10 mouse cellular contexts compared by ENCODE assay signal in the genomic region with DNA sequence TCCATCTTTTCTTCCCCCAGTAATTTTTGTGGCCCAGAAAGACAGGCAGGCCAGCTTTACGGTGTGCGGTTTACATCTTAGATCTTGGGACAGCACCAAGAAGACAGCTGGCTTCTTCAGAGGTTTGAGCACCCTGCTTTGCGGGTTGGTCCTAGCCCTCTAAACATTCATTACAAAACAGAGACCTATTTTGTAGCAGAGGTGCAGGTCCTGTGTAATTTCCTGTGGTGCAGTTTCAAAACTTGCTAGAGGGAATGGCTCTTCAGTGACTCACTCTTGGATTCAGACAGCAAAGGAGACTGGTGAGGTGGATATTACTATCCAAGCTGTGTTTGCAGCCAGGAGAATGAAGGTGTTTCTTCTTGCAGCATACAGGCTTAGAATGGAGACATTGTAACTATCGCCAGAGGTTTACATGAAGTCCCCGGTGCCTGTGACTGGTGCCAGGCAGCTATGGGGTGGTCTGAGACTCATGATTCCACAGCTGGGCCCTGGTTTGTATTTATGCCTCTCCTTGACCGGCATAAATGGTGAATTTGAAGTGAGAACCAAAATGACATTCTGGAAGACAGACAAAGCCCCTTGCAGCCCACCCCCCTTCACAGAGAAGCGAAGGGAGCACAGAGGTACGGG. TPM values are rescaled to one million over a fixed set of nuclear protein-coding genes. Genes with fewer than 3 reads are reported as not detected.
DNase-seq lines count a peak whose midpoint lies in the region; TF ChIP-seq lines count a peak whose summit lies in the region.
"Had no signal": no experiment of that assay in that cellular context is flagged by ENCODE, and none has a peak within 500 bp of the region (broad histone marks: within the 10 kb centered on the region; RNA-seq: fewer than 3 reads in every experiment).

No protein-coding gene starts in this region.

- no peaks in the 10 kb centered on the region for H3K9me3 ChIP-seq in limb, embryonic 10.5 days (replicated peaks)
- H3K9me3 ChIP-seq: midbrain, embryonic 15.5 days had no signal

- TF ChIP-seq CTCF in thymus, adult 2 months (IDR thresholded peaks at IDR 0.05; ENCODE audit: borderline replicate concordance, control insufficient read depth, extremely low read depth, insufficient read depth, low read length, poor library complexity), result no peak

- H3K27me3 ChIP-seq in thymus, adult 2 months (ENCODE audit: control insufficient read depth, insufficient read depth, low read length), result no peaks in the 10 kb centered on the region
- no peaks in the 10 kb centered on the region for H3K27me3 ChIP-seq in limb, embryonic 10.5 days (ENCODE audit: low read depth, poor library complexity, severe bottlenecking)

- no peaks in the 10 kb centered on the region for H3K36me3 ChIP-seq in thymus, adult 2 months (ENCODE audit: control insufficient read depth, insufficient read depth, low read length)
- no peaks in the 10 kb centered on the region for H3K36me3 ChIP-seq in limb, embryonic 10.5 days
- H3K36me3 ChIP-seq: midbrain, embryonic 15.5 days had no signal

- DNase-seq in adrenal gland, adult 2 months, result peak; percentile 41
- DNase-seq in adrenal gland, postnatal 4 days (ENCODE audit: low spot score in 2 of 2), result no peak
- no peak for DNase-seq in thymus, adult 2 months
- no peak for DNase-seq in thymus, postnatal 10 days (ENCODE audit: low spot score in 2 of 2)
- no peak for DNase-seq in limb, embryonic 10.5 days (ENCODE audit: low spot score)
- DNase-seq in thymus, postnatal 25 days, result peak; percentile 48
- DNase-seq in left cerebral cortex, adult 8-10 months (ENCODE audit: low spot score in 2 of 2), result no peak
- no peak for DNase-seq in embryo, embryonic 9.5 days (ENCODE audit: extremely low spot score)
- DNase-seq: right cerebral cortex, adult 18-20 months had no signal

- peaks cover 24% of the 10 kb centered on the region for H3K4me1 ChIP-seq in thymus, adult 2 months (replicated peaks; ENCODE audit: control insufficient read depth, insufficient read depth, low read length)
- peaks cover 50% of the 10 kb centered on the region for H3K4me1 ChIP-seq in limb, embryonic 10.5 days

- peak overlapping the region; percentile 79 for H3K27ac ChIP-seq in thymus, adult 2 months (ENCODE audit: control insufficient read depth, insufficient read depth, low read length)
- H3K27ac ChIP-seq in limb, embryonic 10.5 days, result peak overlapping the region; percentile 72
- H3K27ac ChIP-seq: midbrain, embryonic 15.5 days had no signal

- whole genome bisulfite sequencing in thymus, adult 2 months, result 66% methylated on average over 8 of the region's 8 CpGs
- WGBS in limb, embryonic 10.5 days, result 93% methylated on average over 8 of the region's 8 CpGs

- TF ChIP-seq POLR2A in thymus, adult 2 months (IDR thresholded peaks at IDR 0.05; ENCODE audit: control insufficient read depth, extremely low read depth, insufficient read depth, low read length, poor library complexity), result no peak

- no peak overlapping the region for H3K4me3 ChIP-seq in thymus, adult 2 months (ENCODE audit: control insufficient read depth, insufficient read depth, low read length)
- no peak overlapping the region for H3K4me3 ChIP-seq in limb, embryonic 10.5 days
- H3K4me3 ChIP-seq: midbrain, embryonic 15.5 days had no signal

RNA-seq across cellular contexts. Expression of gene Phlda1, which starts 10.8 kb away (rescaled TPM):
- 10 to 100 TPM; 58.7 to 66.1 TPM for total RNA-seq in adrenal gland, adult 2 months (2021)
- 113 and 162 TPM in 2 replicates for polyA plus RNA-seq in adrenal gland, adult 2 months (2012; rRNA removed)
- total RNA-seq in adrenal gland, postnatal 4 days (2021), result 10 to 100 TPM; 44.5 to 46.8 TPM
- polyA plus RNA-seq in thymus, adult 2 months (2012; rRNA removed), result 14.3 and 24.9 TPM in 2 replicates
- 19.8 and 20.1 TPM in 2 replicates for polyA plus RNA-seq in limb, embryonic 10.5 days (2016; fragmentation: Nextera tagmentation; extraction: Ambion mirVana)
- 10 to 100 TPM; 24.1 to 31.4 (median 25.1) TPM for total RNA-seq in left cerebral cortex, adult 8-10 months (2022)

RNA-seq across cellular contexts. Expression of gene Nap1l1, which starts 43.9 kb away (rescaled TPM):
- 100 to 1,000 TPM; 125 to 139 TPM for total RNA-seq in adrenal gland, adult 2 months (2021)
- polyA plus RNA-seq in adrenal gland, adult 2 months (2012; rRNA removed), result 1.8 and 2.1 TPM in 2 replicates
- 100 to 1,000 TPM; 213 to 250 TPM for total RNA-seq in adrenal gland, postnatal 4 days (2021)
- polyA plus RNA-seq in thymus, adult 2 months (2012; rRNA removed), result 20.0 and 23.3 TPM in 2 replicates
- 343 and 349 TPM in 2 replicates for polyA plus RNA-seq in limb, embryonic 10.5 days (2016; fragmentation: Nextera tagmentation; extraction: Ambion mirVana)
- 100 to 1,000 TPM; 212 to 237 (median 222) TPM for total RNA-seq in left cerebral cortex, adult 8-10 months (2022)

Comparison
In these comparisons a context has a peak if more than half of its experiments do, and no peak if none do; other contexts are left out.
1. DNase-seq: peak in adrenal gland, adult 2 months (single experiment) and thymus, postnatal 25 days (single experiment); none in adrenal gland, postnatal 4 days (0 of 2), thymus, adult 2 months (single experiment), thymus, postnatal 10 days (0 of 2), limb, embryonic 10.5 days (single experiment), left cerebral cortex, adult 8-10 months (0 of 2) and embryo, embryonic 9.5 days (single experiment).